ENCODE assay signal across 14 mouse cellular contexts in the genomic region with DNA sequence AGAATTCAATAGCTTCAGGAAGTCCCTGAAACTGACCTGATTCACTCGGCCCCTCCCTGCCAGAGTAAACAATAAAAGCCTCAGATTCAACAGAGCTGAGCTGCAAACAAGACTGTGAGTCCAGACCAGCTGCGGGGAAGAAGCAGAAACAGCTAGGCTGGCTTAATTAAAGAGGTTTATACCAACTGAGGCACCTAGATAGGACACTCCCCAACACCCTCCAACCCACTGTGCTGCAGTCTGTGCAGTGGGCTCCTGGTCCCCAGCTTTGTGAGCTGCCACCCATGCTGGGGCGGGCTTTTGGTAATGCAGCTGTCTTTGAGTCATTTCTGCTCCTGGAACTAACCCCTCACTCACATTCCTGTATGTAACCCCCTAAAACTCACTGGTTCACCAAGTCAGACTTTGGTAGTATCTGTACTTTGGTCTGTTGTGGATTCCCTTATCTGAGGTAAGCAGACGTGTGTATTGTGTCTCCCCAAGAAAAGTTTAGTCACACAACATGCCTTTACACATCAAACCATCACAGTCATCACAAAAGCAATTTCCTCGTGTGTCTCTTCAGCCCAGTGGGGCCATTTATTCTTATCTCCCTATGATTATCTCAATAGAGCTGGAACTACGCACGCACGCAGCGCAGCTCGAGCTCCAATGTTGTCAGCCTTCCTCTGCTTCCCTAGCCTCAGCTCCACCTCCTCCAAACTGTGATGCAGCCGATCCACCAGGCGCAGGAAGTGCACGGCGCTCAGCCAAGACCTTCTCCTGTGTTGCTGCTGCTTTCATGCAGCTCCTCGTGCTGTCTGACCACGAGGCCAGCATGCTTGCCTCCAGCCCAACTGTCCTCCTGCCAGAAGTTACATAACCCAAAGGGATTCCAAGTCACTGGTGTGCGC.
DNase-seq lines count a peak whose midpoint lies in the region; ATAC-seq and TF ChIP-seq lines count a peak whose summit lies in the region.
"Had no signal": no experiment of that assay in that cellular context is flagged by ENCODE, and none has a peak within 500 bp of the region (broad histone marks: within the 10 kb centered on the region; RNA-seq: fewer than 3 reads in every experiment).

No protein-coding gene starts in this region.

- ATAC-seq in heart, embryonic 11.5 days (replicated peaks; ENCODE audit: insufficient number of reproducible peaks, low FRiP score, low TSS enrichment), result no peak
- ATAC-seq in heart, postnatal 0 days (ENCODE audit: insufficient read depth, low read depth), result peak; percentile 17; the same call in 1 of the 2 replicates
- peak; percentile 75 for ATAC-seq in liver, embryonic 13.5 days (ENCODE audit: low read depth)
- ATAC-seq: CD4-positive, CD25-positive, alpha-beta regulatory T cell, adult 4 months; inflammation-experienced regulatory T-cells, adult 6 months had no signal

- H3K9me3 ChIP-seq in heart, embryonic 11.5 days (replicated peaks; ENCODE audit: control insufficient read depth, low read length), result no peaks in the 10 kb centered on the region
- no peaks in the 10 kb centered on the region for H3K9me3 ChIP-seq in heart, postnatal 0 days (replicated peaks; ENCODE audit: control insufficient read depth, low read length)
- no peaks in the 10 kb centered on the region for H3K9me3 ChIP-seq in liver, embryonic 13.5 days (replicated peaks)
- H3K9me3 ChIP-seq: limb, embryonic 15.5 days; midbrain, embryonic 10.5 days had no signal

- H3K27me3 ChIP-seq in heart, adult 2 months (ENCODE audit: control insufficient read depth, insufficient read depth, low read length), result no peaks in the 10 kb centered on the region
- H3K27me3 ChIP-seq in heart, embryonic 11.5 days (ENCODE audit: control insufficient read depth, insufficient read depth, low read length), result no peaks in the 10 kb centered on the region
- no peaks in the 10 kb centered on the region for H3K27me3 ChIP-seq in heart, postnatal 0 days (ENCODE audit: control insufficient read depth, insufficient read depth, low read length)
- no peaks in the 10 kb centered on the region for H3K27me3 ChIP-seq in liver, embryonic 13.5 days
- H3K27me3 ChIP-seq: limb, embryonic 15.5 days had no signal

- peak; percentile 20 to 28 for DNase-seq in heart, adult 2 months
- peak; percentile 78 for DNase-seq in adipocyte (ENCODE audit: low spot score)
- no peak for DNase-seq in heart, postnatal 0 days (ENCODE audit: low spot score)
- peak; percentile 15 for DNase-seq in liver, embryonic 13.5 days
- no peak for DNase-seq in gastrocnemius, postnatal 14 days
- DNase-seq in thymus, postnatal 36 days, result no peak
- DNase-seq in lung, postnatal 25 days (ENCODE audit: low spot score), result no peak
- DNase-seq: layer of hippocampus, adult 9-11 months; thymus, postnatal 4 days had no signal

- no peak overlapping the region for H3K4me3 ChIP-seq in heart, adult 2 months
- H3K4me3 ChIP-seq in heart, embryonic 11.5 days (ENCODE audit: low read depth, low read length), result no peak overlapping the region
- no peak overlapping the region for H3K4me3 ChIP-seq in heart, postnatal 0 days (ENCODE audit: low read depth, low read length)
- 0 out of 2 replicates have a peak overlapping the region, but pooled peaks have one; percentile 6 for H3K4me3 ChIP-seq in liver, embryonic 13.5 days (replicated peaks)
- H3K4me3 ChIP-seq: limb, embryonic 15.5 days; midbrain, embryonic 10.5 days had no signal

- H3K4me1 ChIP-seq in heart, adult 2 months (ENCODE audit: control insufficient read depth, insufficient read depth, low read length), result no peaks in the 10 kb centered on the region
- peaks cover 26% of the 10 kb centered on the region for H3K4me1 ChIP-seq in heart, embryonic 11.5 days (ENCODE audit: control insufficient read depth, insufficient read depth, low read length)
- H3K4me1 ChIP-seq in heart, postnatal 0 days (ENCODE audit: control insufficient read depth, insufficient read depth), result no peaks in the 10 kb centered on the region; the same call in 1 of the 2 replicates
- peaks cover 54% of the 10 kb centered on the region for H3K4me1 ChIP-seq in liver, embryonic 13.5 days (replicated peaks)
- H3K4me1 ChIP-seq: limb, embryonic 15.5 days had no signal

- intact Hi-C loops in heart, adult 2 months (cut with DNase I), result no loop called here
- intact Hi-C loops in gastrocnemius, postnatal 14 days (cut with DNase I; ENCODE audit: low total_unique reads), result no loop called here

- H3K36me3 ChIP-seq in heart, adult 2 months (ENCODE audit: control insufficient read depth, insufficient read depth, low read length), result no peaks in the 10 kb centered on the region
- H3K36me3 ChIP-seq in heart, embryonic 11.5 days (ENCODE audit: control insufficient read depth, insufficient read depth, low read length), result no peaks in the 10 kb centered on the region; the same call in 1 of the 2 replicates
- H3K36me3 ChIP-seq in heart, postnatal 0 days (replicated peaks; ENCODE audit: control insufficient read depth, insufficient read depth, low read length), result no peaks in the 10 kb centered on the region
- H3K36me3 ChIP-seq in liver, embryonic 13.5 days, result no peaks in the 10 kb centered on the region
- H3K36me3 ChIP-seq: limb, embryonic 15.5 days had no signal

- TF ChIP-seq CTCF in heart, adult 2 months (IDR thresholded peaks at IDR 0.05), result no peak
- no peak for TF ChIP-seq CTCF in heart, postnatal 0 days (IDR thresholded peaks at IDR 0.05; ENCODE audit: low read depth)

- no peak overlapping the region for H3K4me2 ChIP-seq in heart, embryonic 11.5 days
- H3K4me2 ChIP-seq in heart, postnatal 0 days (ENCODE audit: low read depth, low read length), result no peak overlapping the region
- H3K4me2 ChIP-seq in liver, embryonic 13.5 days, result peak overlapping the region; percentile 48
- H3K4me2 ChIP-seq: limb, embryonic 15.5 days had no signal

- WGBS in heart, adult 2 months, result 57% methylated on average over 17 of the region's 17 CpGs
- WGBS in heart, embryonic 11.5 days (ENCODE audit: insufficient replicate concordance), result 59% methylated on average over 17 of the region's 17 CpGs
- WGBS in heart, postnatal 0 days, result 53% methylated on average over 17 of the region's 17 CpGs
- WGBS in liver, embryonic 13.5 days (ENCODE audit: insufficient replicate concordance), result 23% methylated on average over 17 of the region's 17 CpGs

- no peak overlapping the region for H3K9ac ChIP-seq in heart, adult 2 months (ENCODE audit: low read depth, low read length)
- H3K9ac ChIP-seq in heart, embryonic 11.5 days (ENCODE audit: low read depth, low read length), result no peak overlapping the region
- no peak overlapping the region for H3K9ac ChIP-seq in heart, postnatal 0 days (replicated peaks; ENCODE audit: low read depth, low read length)
- no peak overlapping the region for H3K9ac ChIP-seq in liver, embryonic 13.5 days
- H3K9ac ChIP-seq: limb, embryonic 15.5 days had no signal

- H3K79me2 ChIP-seq in heart, adult 2 months (replicated peaks; ENCODE audit: control insufficient read depth, insufficient read depth, low read length), result no peaks in the 10 kb centered on the region

- no peak for TF ChIP-seq POLR2A in heart, adult 2 months (IDR thresholded peaks at IDR 0.05; ENCODE audit: insufficient read depth, low read depth, low read length)

- no peak for TF ChIP-seq EP300 in heart, adult 2 months (IDR thresholded peaks at IDR 0.05; ENCODE audit: insufficient read depth, low read depth, low read length)
- TF ChIP-seq EP300 in heart, postnatal 0 days (IDR thresholded peaks at IDR 0.05; ENCODE audit: low read depth), result no peak

- H3K27ac ChIP-seq in heart, adult 2 months, result no peak overlapping the region
- no peak overlapping the region for H3K27ac ChIP-seq in heart, embryonic 11.5 days (ENCODE audit: low read depth, low read length)
- no peak overlapping the region for H3K27ac ChIP-seq in heart, postnatal 0 days (ENCODE audit: low read depth)
- peak overlapping the region; percentile 53 for H3K27ac ChIP-seq in liver, embryonic 13.5 days
- H3K27ac ChIP-seq: limb, embryonic 15.5 days; midbrain, embryonic 10.5 days had no signal

Comparison
In these comparisons a context has a peak if more than half of its experiments do, and no peak if none do; other contexts are left out.
1. DNase-seq: peak in heart, adult 2 months (2 of 2), adipocyte (single experiment) and liver, embryonic 13.5 days (single experiment); none in heart, postnatal 0 days (single experiment), gastrocnemius, postnatal 14 days (single experiment), thymus, postnatal 36 days (0 of 2) and lung, postnatal 25 days (single experiment).